Mouse (Mus musculus) midbrain, embryonic 15.5 days (tissue): Measurements from ENCODE around the gene Brox. TPM values are rescaled to one million over a fixed set of nuclear protein-coding genes. Genes with fewer than 3 reads are reported as not detected.

Experiments
- ATAC-seq: fragments of 200-750 bp; cut with Nextera tagmentation; replicated peaks from 2 replicates; pipeline ENCODE4 v1.8.0; 2017; ENCODE audit warnings: moderate TSS enrichment
- H3K27ac ChIP-seq: fragments of 300-500 bp; sonication (generic); 2 replicates; pipeline ENCODE4 v1.5.1; 2015; ENCODE audit warnings: mild to moderate bottlenecking, inconsistent platforms
- H3K27me3 ChIP-seq: fragments of 300-500 bp; sonication (generic); replicated peaks from 2 replicates; pipeline ENCODE4 v1.6.1; 2015; ENCODE audit warnings: inconsistent platforms
- H3K36me3 ChIP-seq: fragments of 300-500 bp; sonication (generic); replicated peaks from 2 replicates; pipeline ENCODE4 v1.6.1; 2015; ENCODE audit warnings: inconsistent platforms
- H3K4me1 ChIP-seq: fragments of 300-500 bp; sonication (generic); 2 replicates; pipeline ENCODE4 v1.6.1; 2015; ENCODE audit warnings: inconsistent platforms
- H3K4me2 ChIP-seq: fragments of 300-500 bp; sonication (generic); 2 replicates; pipeline ENCODE4 v1.6.1; 2015; ENCODE audit warnings: inconsistent platforms, mild to moderate bottlenecking, moderate library complexity
- H3K4me3 ChIP-seq: fragments of 300-500 bp; sonication (generic); 2 replicates; pipeline ENCODE4 v1.5.1; 2015; ENCODE audit warnings: mild to moderate bottlenecking, inconsistent platforms
- H3K9ac ChIP-seq: fragments of 300-500 bp; sonication (generic); 2 replicates; pipeline ENCODE4 v1.6.1; 2015; ENCODE audit warnings: mild to moderate bottlenecking, inconsistent platforms
- H3K9me3 ChIP-seq: fragments of 300-500 bp; sonication (generic); 2 replicates; pipeline ENCODE4 v1.6.1; 2016; ENCODE audit warnings: inconsistent platforms
- WGBS: fragments of 180-500 bp; shearing (Covaris S2); methylation state at CpG from one replicate; pipeline ENCODE4 v1.1.7; 2015; ENCODE audit warnings: mixed read lengths; 5-methylcytosine and 5-hydroxymethylcytosine counted together
- polyA plus RNA-seq: library from polyadenylated mRNA; unstranded; fragments of >200 nt; fragmentation: Nextera tagmentation; extraction: Ambion mirVana; gene quantifications from 2 replicates; pipeline ENCODE4 v1.2.1, GENCODE M21; 2015

Gene Brox
- polyA plus RNA-seq, 1 experiment from 2014 or later: 106 TPM

DNA sequence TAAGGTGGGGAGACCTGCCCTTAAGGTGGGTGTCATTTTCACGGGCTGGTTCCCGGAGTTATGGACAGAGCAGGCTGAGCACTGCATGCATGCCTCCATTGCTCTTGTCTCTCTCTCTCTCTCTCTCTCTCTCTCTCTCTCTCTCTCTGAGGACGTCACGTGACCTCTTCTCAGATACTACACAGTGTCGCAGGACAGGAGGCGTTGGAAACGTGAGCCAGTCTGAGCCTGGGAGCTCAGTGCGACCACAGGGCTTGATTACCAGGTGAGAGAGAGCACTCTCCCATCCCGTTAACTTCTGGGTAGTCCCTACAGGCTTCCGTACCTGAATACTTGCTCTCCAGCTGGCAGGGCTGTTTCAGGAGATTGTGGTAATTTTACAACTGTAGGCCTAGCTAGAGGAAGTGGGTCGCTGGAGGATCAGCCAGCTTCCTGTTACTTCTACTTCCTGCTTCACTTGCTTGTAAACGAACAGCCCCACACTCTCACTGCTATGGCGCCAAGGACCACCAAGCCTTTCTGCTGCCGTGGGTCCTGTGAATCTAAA lies 31.1 kb downstream of the Brox start:
- Histone ChIP-seq H3K9me3 (no peaks in the 10 kb centered on the region), H3K36me3 (no peaks in the 10 kb centered on the region), H3K9ac (no peak overlapping the region), H3K4me3 (no peak overlapping the region), H3K27ac (no peak overlapping the region), H3K4me1 (no peaks in the 10 kb centered on the region), H3K27me3 (no peaks in the 10 kb centered on the region), H3K4me2 (no peak overlapping the region)
- 77% methylated on average over 14 of the region's 14 CpGs for WGBS
- ATAC-seq: no peak

DNA sequence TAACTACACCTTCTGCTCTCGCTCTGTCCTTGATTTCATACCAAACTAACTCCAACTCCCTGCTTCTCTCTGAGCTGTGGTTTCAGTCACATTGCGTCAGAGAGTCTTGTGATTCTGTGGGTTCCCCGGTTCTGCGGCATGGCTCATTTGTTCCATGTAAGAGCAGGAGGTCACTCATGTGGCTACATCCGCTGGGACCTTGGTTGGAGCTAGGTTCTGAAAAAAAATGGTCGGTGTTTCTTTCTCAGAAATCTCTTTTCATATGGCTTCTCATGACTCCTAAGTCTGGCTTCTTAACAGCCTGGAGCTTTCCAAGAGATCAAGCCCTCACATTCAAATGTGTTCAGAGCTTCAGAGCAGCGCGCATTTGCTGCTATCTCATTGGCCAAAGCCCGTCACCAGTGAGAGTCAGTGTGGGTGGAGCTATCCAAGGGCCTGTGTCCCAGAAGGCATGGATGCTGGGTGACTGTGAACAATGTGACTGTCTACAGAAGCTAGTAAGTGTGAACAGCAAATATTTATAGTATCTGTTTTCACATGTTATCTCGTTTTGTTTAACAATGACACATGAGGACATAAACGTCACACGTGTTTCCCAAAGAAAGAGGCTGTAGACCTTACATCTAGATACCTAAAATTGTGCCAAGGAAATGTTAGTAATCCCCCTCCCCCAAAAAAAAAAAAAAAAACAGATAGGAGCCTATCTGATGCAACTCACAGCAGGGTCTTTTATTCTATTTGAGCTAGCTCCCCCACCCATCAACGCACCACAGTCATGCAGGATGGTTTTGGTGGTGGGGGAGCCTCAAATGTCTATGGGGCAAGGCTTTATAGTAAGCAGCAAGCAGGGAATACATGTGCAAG lies 32.7 kb downstream of the Brox start:
- H3K9ac ChIP-seq: no peak overlapping the region
- no peak overlapping the region for H3K4me3 ChIP-seq
- WGBS: 76% methylated on average over 13 of the region's 13 CpGs
- no peaks in the 10 kb centered on the region for H3K36me3 ChIP-seq
- ATAC-seq: no peak
- no peak overlapping the region for H3K4me2 ChIP-seq
- H3K9me3 ChIP-seq: no peaks in the 10 kb centered on the region
- no peaks in the 10 kb centered on the region for H3K27me3 ChIP-seq
- H3K4me1 ChIP-seq: no peaks in the 10 kb centered on the region
- no peak overlapping the region for H3K27ac ChIP-seq

DNA sequence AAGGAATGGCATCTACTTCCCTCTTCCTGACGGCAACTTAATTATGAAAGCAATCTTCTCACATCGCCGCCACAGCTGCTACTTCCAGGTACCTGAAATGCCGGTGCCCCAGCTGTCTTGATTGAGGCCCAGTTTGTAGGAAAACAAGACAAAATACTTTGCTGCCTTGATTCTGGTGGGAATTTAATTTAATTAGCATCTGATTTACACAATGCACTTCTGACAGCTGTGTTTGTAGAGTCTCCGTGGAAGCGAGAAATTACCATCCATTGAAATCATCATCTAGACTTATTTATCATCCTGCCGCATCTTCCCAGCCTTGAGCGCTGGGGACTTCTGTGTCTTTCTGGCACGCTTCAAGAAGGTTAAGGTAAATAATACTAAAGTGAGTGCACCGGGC lies 44.5 kb downstream of the Brox start:
- Histone ChIP-seq H3K9ac (no peak overlapping the region), H3K4me1 (peaks cover 5% of the 10 kb centered on the region; the same call in 1 of the 2 replicates), H3K4me2 (no peak overlapping the region), H3K27ac (0 out of 2 replicates have a peak overlapping the region, but pooled peaks have one; percentile 39), H3K9me3 (no peaks in the 10 kb centered on the region), H3K27me3 (no peaks in the 10 kb centered on the region), H3K4me3 (no peak overlapping the region), H3K36me3 (no peaks in the 10 kb centered on the region)
- whole genome bisulfite sequencing: 42% methylated on average over 10 of the region's 10 CpGs
- ATAC-seq: no peak

DNA sequence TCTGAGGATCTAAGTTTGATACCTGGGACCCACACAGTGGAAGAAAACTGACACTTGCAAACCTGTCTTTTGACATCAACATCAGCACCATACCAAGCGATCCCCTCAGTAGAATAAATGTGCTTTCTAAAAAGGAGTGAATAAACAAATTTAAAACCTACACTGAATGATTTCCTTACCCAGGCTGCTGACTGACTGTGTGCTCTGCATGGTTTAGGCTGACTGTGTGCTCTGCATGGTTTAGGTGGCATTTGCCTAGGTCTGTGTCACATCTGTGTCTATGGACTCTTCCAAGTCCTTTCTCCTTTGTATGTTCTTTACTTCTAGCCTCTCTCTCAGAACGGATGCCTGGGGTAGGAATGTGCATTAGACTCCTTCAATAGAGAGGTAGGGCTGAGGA lies 45.3 kb downstream of the Brox start:
- Histone ChIP-seq H3K9me3 (no peaks in the 10 kb centered on the region), H3K36me3 (no peaks in the 10 kb centered on the region), H3K4me3 (no peak overlapping the region), H3K4me2 (no peak overlapping the region), H3K9ac (no peak overlapping the region), H3K27me3 (no peaks in the 10 kb centered on the region), H3K27ac (no peak overlapping the region), H3K4me1 (peaks cover 5% of the 10 kb centered on the region; the same call in 1 of the 2 replicates)
- no peak for ATAC-seq
- WGBS: 79% methylated on average over 2 of the region's 2 CpGs

DNA sequence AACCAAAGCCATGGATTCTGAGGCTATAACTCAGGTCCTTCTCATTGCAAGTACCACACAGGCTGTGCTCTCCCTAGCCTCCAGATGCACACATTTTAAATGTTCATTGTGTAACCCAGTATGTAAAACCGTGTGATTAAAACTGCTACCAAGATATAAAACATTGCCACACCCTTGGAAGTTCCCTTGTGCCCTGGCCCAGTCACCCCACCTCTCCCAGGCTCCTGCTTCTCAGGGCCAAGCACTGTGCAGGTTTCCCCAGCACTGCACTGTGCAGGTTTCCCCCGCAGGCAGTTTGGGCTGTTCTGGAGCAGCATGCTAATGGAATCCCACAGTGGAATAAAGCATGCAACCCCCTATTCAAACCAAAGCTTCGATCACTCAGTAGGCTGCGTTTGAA lies 46.5 kb downstream of the Brox start:
- WGBS: 61% methylated on average over 4 of the region's 4 CpGs

DNA sequence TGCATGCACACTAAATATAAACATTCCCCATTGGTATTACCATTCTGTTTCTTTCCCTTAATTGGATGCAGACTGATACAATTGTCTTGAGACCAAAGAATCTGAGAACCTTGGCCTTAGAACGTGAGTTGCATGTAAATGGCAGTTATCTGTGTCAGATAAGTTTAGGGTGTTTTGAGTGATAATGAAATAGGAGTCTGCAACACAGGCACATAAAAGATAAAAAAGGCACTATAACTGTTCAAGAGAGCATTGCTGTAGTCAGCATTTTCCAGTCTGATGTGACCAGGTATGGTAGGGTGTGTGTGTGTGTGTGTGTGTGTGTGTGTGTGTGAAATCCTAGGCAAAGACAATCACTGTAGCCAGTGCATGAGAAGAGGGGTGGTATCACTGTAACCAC lies 48.9 kb downstream of the Brox start:
- H3K9me3 ChIP-seq: no peaks in the 10 kb centered on the region
- H3K4me1 ChIP-seq: peaks cover 5% of the 10 kb centered on the region; the same call in 1 of the 2 replicates
- H3K4me2 ChIP-seq: no peak overlapping the region
- H3K4me3 ChIP-seq: no peak overlapping the region
- H3K27ac ChIP-seq: no peak overlapping the region
- H3K36me3 ChIP-seq: no peaks in the 10 kb centered on the region
- WGBS: 33% methylated on average over 1 of the region's 1 CpGs
- H3K9ac ChIP-seq: no peak overlapping the region
- no peak for ATAC-seq
- no peaks in the 10 kb centered on the region for H3K27me3 ChIP-seq

More for the DNA sequence above, 46.5 kb downstream of the Brox start:
- no peak for ATAC-seq
- no peak overlapping the region for H3K9ac ChIP-seq
- H3K4me3 ChIP-seq: no peak overlapping the region
- H3K27ac ChIP-seq: no peak overlapping the region
- H3K36me3 ChIP-seq: no peaks in the 10 kb centered on the region
- H3K4me2 ChIP-seq: no peak overlapping the region
- peaks cover 5% of the 10 kb centered on the region; the same call in 1 of the 2 replicates for H3K4me1 ChIP-seq
- H3K27me3 ChIP-seq: no peaks in the 10 kb centered on the region
- no peaks in the 10 kb centered on the region for H3K9me3 ChIP-seq

DNA sequence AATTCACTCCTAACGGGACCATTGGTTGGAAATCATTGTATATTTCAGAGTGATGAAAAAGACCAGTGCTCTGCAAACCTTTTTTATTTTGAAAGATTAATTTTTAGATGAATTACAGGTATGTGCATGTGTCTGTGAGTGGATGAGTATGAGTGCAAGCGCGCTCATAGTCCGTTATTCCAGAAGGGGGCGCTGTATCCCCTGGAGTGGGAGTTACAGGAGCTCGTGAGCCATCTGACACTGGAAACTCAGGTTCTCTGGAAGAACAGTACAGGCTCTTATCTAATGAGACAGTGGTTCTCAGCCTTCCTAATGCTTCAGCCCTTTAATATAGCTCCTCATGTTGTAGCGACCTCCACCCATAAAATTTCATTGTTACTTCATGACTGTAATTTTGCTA lies 53.8 kb downstream of the Brox start:
- H3K27ac ChIP-seq: no peak overlapping the region
- no peak overlapping the region for H3K4me2 ChIP-seq
- H3K27me3 ChIP-seq: no peaks in the 10 kb centered on the region
- WGBS: 70% methylated on average over 7 of the region's 7 CpGs
- ATAC-seq: no peak
- no peak overlapping the region for H3K9ac ChIP-seq
- H3K36me3 ChIP-seq: no peaks in the 10 kb centered on the region
- no peaks in the 10 kb centered on the region for H3K9me3 ChIP-seq
- H3K4me1 ChIP-seq: no peaks in the 10 kb centered on the region
- H3K4me3 ChIP-seq: no peak overlapping the region

DNA sequence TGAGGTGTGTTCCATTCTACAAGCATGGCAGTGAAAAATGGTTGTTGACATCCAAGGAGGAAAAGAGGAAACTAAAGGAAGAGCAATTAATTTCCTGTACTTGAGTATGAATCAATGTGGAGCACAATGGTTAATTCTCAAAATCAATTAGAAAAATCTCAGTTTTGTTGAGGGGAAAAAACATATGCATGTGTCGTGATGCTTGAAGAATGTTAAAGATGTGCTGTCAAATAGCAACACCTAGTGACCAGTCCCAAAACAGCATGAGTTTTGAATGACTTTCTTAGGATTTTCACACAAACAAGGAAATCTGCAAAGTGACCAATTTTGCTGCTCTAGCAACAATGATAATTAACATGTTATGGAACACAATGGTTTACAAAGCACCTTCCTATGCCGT lies 59.2 kb downstream of the Brox start:
- WGBS: 27% methylated on average over 2 of the region's 2 CpGs
- no peaks in the 10 kb centered on the region for H3K27me3 ChIP-seq
- H3K4me1 ChIP-seq: no peaks in the 10 kb centered on the region
- H3K4me2 ChIP-seq: no peak overlapping the region
- H3K36me3 ChIP-seq: no peaks in the 10 kb centered on the region
- no peak overlapping the region for H3K27ac ChIP-seq
- no peak overlapping the region for H3K9ac ChIP-seq
- no peak overlapping the region for H3K4me3 ChIP-seq
- no peaks in the 10 kb centered on the region for H3K9me3 ChIP-seq
- ATAC-seq: no peak

DNA sequence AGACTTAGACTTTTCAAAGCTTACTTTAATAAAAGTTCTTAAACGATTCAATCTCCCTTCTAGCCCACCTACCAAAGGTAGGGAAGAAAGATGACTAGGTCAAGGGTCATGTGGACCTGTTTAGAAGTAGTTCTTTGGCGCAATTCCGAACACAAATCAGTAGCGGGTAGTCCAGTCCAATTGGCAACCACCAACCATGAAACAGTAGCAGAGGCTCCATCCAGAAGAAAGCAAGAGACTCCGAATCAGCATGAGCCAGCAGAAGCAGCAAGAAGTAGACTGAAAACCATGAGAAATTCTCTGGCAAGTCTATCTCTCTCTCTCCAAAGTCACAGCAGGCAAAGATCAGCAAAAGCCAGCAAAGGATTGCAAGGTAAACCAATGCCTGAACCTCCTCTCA lies 60.6 kb downstream of the Brox start:
- WGBS: 92% methylated on average over 5 of the region's 5 CpGs
- H3K4me3 ChIP-seq: no peak overlapping the region

DNA sequence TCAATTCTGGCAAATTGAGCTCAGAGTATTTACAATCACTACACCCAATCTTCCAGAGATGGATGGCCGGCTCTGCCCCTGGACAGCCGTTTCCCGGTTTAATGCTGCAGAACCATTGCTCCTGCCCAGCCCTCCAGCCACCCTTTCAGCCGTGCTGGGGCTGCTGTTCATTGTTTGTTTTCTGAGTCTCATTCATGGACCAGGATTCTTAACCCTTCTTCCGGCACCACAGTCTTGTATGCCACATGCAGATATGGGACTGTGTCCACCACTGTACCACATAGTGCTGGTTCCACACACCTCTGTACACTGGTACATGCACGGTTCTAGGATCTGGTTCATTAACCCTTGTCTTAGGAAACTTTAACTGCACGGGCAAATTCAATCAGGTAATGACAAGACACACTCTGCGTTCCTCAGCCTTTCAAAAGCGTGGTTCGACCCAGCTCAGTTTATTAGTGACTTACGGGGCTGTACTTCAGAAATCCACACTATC lies 63.3 kb downstream of the Brox start:
- ATAC-seq: no peak
- no peaks in the 10 kb centered on the region for H3K9me3 ChIP-seq
- no peak overlapping the region for H3K4me3 ChIP-seq
- H3K27ac ChIP-seq: no peak overlapping the region
- 75% methylated on average over 11 of the region's 11 CpGs for WGBS
- H3K4me1 ChIP-seq: no peaks in the 10 kb centered on the region
- H3K9ac ChIP-seq: no peak overlapping the region
- H3K4me2 ChIP-seq: no peak overlapping the region
- H3K36me3 ChIP-seq: no peaks in the 10 kb centered on the region
- H3K27me3 ChIP-seq: no peaks in the 10 kb centered on the region

More for the DNA sequence above, 60.6 kb downstream of the Brox start:
- H3K36me3 ChIP-seq: no peaks in the 10 kb centered on the region
- H3K4me1 ChIP-seq: no peaks in the 10 kb centered on the region
- H3K27me3 ChIP-seq: no peaks in the 10 kb centered on the region
- no peaks in the 10 kb centered on the region for H3K9me3 ChIP-seq
- no peak overlapping the region for H3K9ac ChIP-seq
- H3K4me2 ChIP-seq: no peak overlapping the region
- ATAC-seq: no peak
- no peak overlapping the region for H3K27ac ChIP-seq

DNA sequence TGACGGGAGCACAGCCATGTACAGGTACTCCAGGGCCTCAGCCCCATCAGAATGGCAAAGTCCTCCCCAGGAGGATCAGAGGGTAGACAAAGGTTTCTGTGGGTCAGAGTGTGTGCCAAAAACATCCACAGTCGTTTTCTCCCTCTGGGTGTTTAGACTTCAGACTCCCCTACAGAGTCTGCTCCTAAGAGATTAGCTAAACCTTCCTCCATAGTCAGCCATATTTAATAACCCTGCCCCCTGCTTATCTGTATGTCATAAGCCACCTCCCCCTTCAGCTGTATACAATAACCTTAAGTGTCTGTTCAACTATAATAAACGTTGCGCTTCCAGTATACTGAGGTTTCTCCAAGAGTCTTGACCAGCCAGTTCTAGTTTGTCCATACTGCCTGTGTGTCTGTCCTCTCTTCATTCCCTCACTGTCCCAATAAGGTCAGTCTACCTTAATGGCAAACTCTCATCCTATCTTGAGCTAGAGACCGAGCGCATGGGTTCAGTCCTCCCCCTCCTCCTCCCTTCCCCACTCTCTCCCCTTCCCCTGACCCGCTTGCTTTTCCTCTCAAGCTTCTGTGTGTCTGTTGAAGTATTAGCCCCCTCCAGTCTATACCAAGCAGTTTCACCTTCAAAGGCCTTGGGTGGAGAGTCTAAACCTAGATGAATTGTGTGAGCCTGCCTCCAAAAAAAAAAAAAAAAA lies 63.9 kb downstream of the Brox start:
- 80% methylated on average over 7 of the region's 7 CpGs for WGBS
- no peak overlapping the region for H3K27ac ChIP-seq

DNA sequence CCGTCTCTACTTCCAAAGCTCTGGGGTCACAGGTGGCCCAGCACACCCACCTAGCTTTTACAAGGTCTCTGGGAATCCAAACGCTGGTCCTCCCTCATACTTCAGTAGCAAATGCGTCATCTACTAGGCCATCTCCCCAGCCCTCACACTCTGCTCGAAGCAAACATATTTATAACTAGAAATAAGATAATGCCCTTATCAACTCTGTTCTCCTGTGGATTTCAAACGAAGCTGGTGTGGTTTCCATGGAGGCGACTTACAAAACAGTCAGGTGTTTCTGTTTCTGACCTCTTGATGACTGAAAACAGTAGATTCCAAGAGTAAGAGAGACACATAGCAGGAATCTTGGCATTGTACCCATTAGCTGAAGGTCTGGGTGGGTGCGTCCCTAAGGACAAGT lies 69.6 kb downstream of the Brox start:
- Histone ChIP-seq H3K9ac (no peak overlapping the region), H3K4me1 (no peaks in the 10 kb centered on the region), H3K4me2 (no peak overlapping the region), H3K36me3 (no peaks in the 10 kb centered on the region), H3K4me3 (no peak overlapping the region), H3K27me3 (no peaks in the 10 kb centered on the region), H3K9me3 (no peaks in the 10 kb centered on the region), H3K27ac (no peak overlapping the region)
- 82% methylated on average over 7 of the region's 7 CpGs for WGBS
- ATAC-seq: no peak

More for the DNA sequence above, 63.9 kb downstream of the Brox start:
- H3K9me3 ChIP-seq: no peaks in the 10 kb centered on the region
- no peaks in the 10 kb centered on the region for H3K36me3 ChIP-seq
- no peaks in the 10 kb centered on the region for H3K4me1 ChIP-seq
- no peaks in the 10 kb centered on the region for H3K27me3 ChIP-seq
- no peak overlapping the region for H3K9ac ChIP-seq
- H3K4me2 ChIP-seq: no peak overlapping the region
- no peak overlapping the region for H3K4me3 ChIP-seq
- ATAC-seq: no peak
